Mouse (Mus musculus): ENCODE results near the gene Gps1. TPM values are rescaled to one million over a fixed set of nuclear protein-coding genes. Genes with fewer than 3 reads are reported as not detected.

Gps1 gene
- polyA plus RNA-seq, 1 experiment: 179 TPM

GRCm38 (mm10) chr11:120804769-120805168, 20.7 kb downstream of the Gps1 start:
- Histone ChIP-seq H3K4me2 (ENCODE audit: low read depth) (no peak overlapping the region), H3K36me3 (ENCODE audit: control insufficient read depth, insufficient read depth) (peaks cover 26% of the 10 kb centered on the region), H3K27me3 (ENCODE audit: control insufficient read depth, insufficient read depth, insufficient read length) (no peaks in the 10 kb centered on the region), H3ac (ENCODE audit: control insufficient read depth, insufficient read length) (no peak overlapping the region), H3K4me3 (no peak overlapping the region), H3K79me2 (ENCODE audit: control insufficient read depth, insufficient read depth) (no peaks in the 10 kb centered on the region)
- no peak for TF ChIP-seq CEBPB (IDR thresholded peaks at IDR 0.05; ENCODE audit: insufficient read depth, poor library complexity, severe bottlenecking)
- peak; percentile 54 for TF ChIP-seq POLR2AphosphoS2 (IDR thresholded peaks at IDR 0.05; ENCODE audit: insufficient read length, low read depth)
- no peak for TF ChIP-seq REST (IDR thresholded peaks at IDR 0.05; ENCODE audit: insufficient read depth, insufficient read length)
- TF ChIP-seq MYOG (IDR thresholded peaks at IDR 0.05; ENCODE audit: control insufficient read depth in 1 of 3, insufficient read depth in 1 of 3, insufficient read length in 2 of 3, low read depth in 2 of 3): no peak
- no peak for TF ChIP-seq MAX (IDR thresholded peaks at IDR 0.05; ENCODE audit: low read depth)

GRCm38 (mm10) chr11:120805375-120806298, 21.6 kb downstream of the Gps1 start:
- Histone ChIP-seq H3K4me2 (ENCODE audit: low read depth) (no peak overlapping the region), H3K27me3 (ENCODE audit: control insufficient read depth, insufficient read depth, insufficient read length) (no peaks in the 10 kb centered on the region), H3K79me2 (ENCODE audit: control insufficient read depth, insufficient read depth) (no peaks in the 10 kb centered on the region), H3K4me3 (no peak overlapping the region), H3ac (ENCODE audit: control insufficient read depth, insufficient read length) (no peak overlapping the region), H3K36me3 (ENCODE audit: control insufficient read depth, insufficient read depth) (peaks cover 30% of the 10 kb centered on the region)
- TF ChIP-seq MAX (IDR thresholded peaks at IDR 0.05; ENCODE audit: low read depth): no peak
- TF ChIP-seq CEBPB (IDR thresholded peaks at IDR 0.05; ENCODE audit: insufficient read depth, poor library complexity, severe bottlenecking): no peak
- TF ChIP-seq MYOD1 (IDR thresholded peaks at IDR 0.05; ENCODE audit: control insufficient read depth in 1 of 3, insufficient read length in 2 of 3, low read depth in 2 of 3): no peak
- no peak for TF ChIP-seq SRF (IDR thresholded peaks at IDR 0.05; ENCODE audit: control insufficient read depth, insufficient read length, low read depth)
- no peak for TF ChIP-seq POLR2AphosphoS2 (IDR thresholded peaks at IDR 0.05; ENCODE audit: insufficient read length, low read depth)
- no peak for TF ChIP-seq TCF3 (IDR thresholded peaks at IDR 0.05; ENCODE audit: insufficient read length, low read depth)
- no peak for TF ChIP-seq POLR2A (IDR thresholded peaks at IDR 0.05; ENCODE audit: insufficient read length, low read depth)
- no peak for TF ChIP-seq REST (IDR thresholded peaks at IDR 0.05; ENCODE audit: insufficient read depth, insufficient read length)
- TF ChIP-seq MYOG (IDR thresholded peaks at IDR 0.05; ENCODE audit: control insufficient read depth in 1 of 3, insufficient read depth in 1 of 3, insufficient read length in 2 of 3, low read depth in 2 of 3): no peak
- no peak for TF ChIP-seq USF1 (IDR thresholded peaks at IDR 0.05; ENCODE audit: low read depth)
- no peak for TF ChIP-seq E2F4 (IDR thresholded peaks at IDR 0.05; ENCODE audit: insufficient read depth)
- TF ChIP-seq TCF12 (IDR thresholded peaks at IDR 0.05; ENCODE audit: insufficient read depth, poor library complexity, severe bottlenecking): no peak

- H3K27me3 ChIP-seq (ENCODE audit: control insufficient read depth, insufficient read depth, insufficient read length): no peaks in the 10 kb centered on the region
- H3K4me2 ChIP-seq (ENCODE audit: low read depth): no peak overlapping the region
- H3K36me3 ChIP-seq (ENCODE audit: control insufficient read depth, insufficient read depth): peaks cover 47% of the 10 kb centered on the region
- H3ac ChIP-seq (ENCODE audit: control insufficient read depth, insufficient read length): no peak overlapping the region
- TF ChIP-seq USF1 (IDR thresholded peaks at IDR 0.05; ENCODE audit: low read depth): no peak
- no peak for TF ChIP-seq POLR2AphosphoS2 (IDR thresholded peaks at IDR 0.05; ENCODE audit: insufficient read length, low read depth)
- no peaks in the 10 kb centered on the region for H3K79me2 ChIP-seq (ENCODE audit: control insufficient read depth, insufficient read depth)
- H3K4me3 ChIP-seq: no peak overlapping the region
Observed at GRCm38 (mm10) chr11:120808010-120808409, 23.9 kb downstream of the Gps1 start.

DNA sequence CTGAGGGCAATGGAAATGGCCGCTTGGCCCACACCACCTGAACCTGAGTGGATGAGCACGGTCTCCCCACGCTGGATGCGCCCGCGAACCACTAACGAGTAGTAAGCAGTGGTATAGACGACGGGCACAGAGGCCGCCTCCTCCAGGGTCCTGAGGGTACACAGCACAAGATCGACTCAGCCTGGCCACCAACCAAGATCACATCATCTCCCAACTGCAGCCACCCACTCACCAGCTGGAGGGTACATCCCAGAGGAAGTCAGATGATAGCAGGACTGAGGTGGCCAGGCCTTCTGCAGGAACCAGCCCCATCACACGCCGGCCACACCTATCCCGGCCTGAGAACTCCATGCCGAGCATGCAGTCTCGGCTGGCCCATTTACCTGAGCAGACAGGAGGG, 28.0 kb downstream of the Gps1 start:
- Histone ChIP-seq H3K4me3 (no peak overlapping the region), H3ac (ENCODE audit: control insufficient read depth, insufficient read length) (no peak overlapping the region), H3K27me3 (ENCODE audit: control insufficient read depth, insufficient read depth, insufficient read length) (no peaks in the 10 kb centered on the region), H3K4me2 (ENCODE audit: low read depth) (no peak overlapping the region), H3K36me3 (ENCODE audit: control insufficient read depth, insufficient read depth) (peaks cover 46% of the 10 kb centered on the region), H3K79me2 (ENCODE audit: control insufficient read depth, insufficient read depth) (peaks cover 2% of the 10 kb centered on the region)
- no peak for TF ChIP-seq MAX (IDR thresholded peaks at IDR 0.05; ENCODE audit: low read depth)
- no peak for TF ChIP-seq MYOD1 (IDR thresholded peaks at IDR 0.05; ENCODE audit: control insufficient read depth in 1 of 3, insufficient read length in 2 of 3, low read depth in 2 of 3)
- TF ChIP-seq MYOG (IDR thresholded peaks at IDR 0.05; ENCODE audit: control insufficient read depth in 1 of 3, insufficient read depth in 1 of 3, insufficient read length in 2 of 3, low read depth in 2 of 3): no peak
- TF ChIP-seq SRF (IDR thresholded peaks at IDR 0.05; ENCODE audit: control insufficient read depth, insufficient read length, low read depth): no peak
- TF ChIP-seq POLR2A (IDR thresholded peaks at IDR 0.05; ENCODE audit: insufficient read length, low read depth): no peak
- no peak for TF ChIP-seq POLR2AphosphoS2 (IDR thresholded peaks at IDR 0.05; ENCODE audit: insufficient read length, low read depth)
- TF ChIP-seq REST (IDR thresholded peaks at IDR 0.05; ENCODE audit: insufficient read depth, insufficient read length): no peak
- no peak for TF ChIP-seq TCF3 (IDR thresholded peaks at IDR 0.05; ENCODE audit: insufficient read length, low read depth)
- no peak for TF ChIP-seq TCF12 (IDR thresholded peaks at IDR 0.05; ENCODE audit: insufficient read depth, poor library complexity, severe bottlenecking)
- no peak for TF ChIP-seq CEBPB (IDR thresholded peaks at IDR 0.05; ENCODE audit: insufficient read depth, poor library complexity, severe bottlenecking)
- TF ChIP-seq E2F4 (IDR thresholded peaks at IDR 0.05; ENCODE audit: insufficient read depth): no peak
- TF ChIP-seq USF1 (IDR thresholded peaks at IDR 0.05; ENCODE audit: low read depth): no peak

- no peak overlapping the region for H3ac ChIP-seq (ENCODE audit: control insufficient read depth, insufficient read length)
- no peak overlapping the region for H3K4me2 ChIP-seq (ENCODE audit: low read depth)
- no peak overlapping the region for H3K4me3 ChIP-seq
- peaks cover 37% of the 10 kb centered on the region for H3K36me3 ChIP-seq (ENCODE audit: control insufficient read depth, insufficient read depth)
- no peak for TF ChIP-seq REST (IDR thresholded peaks at IDR 0.05; ENCODE audit: insufficient read depth, insufficient read length)
- TF ChIP-seq MAX (IDR thresholded peaks at IDR 0.05; ENCODE audit: low read depth): no peak
- no peak for TF ChIP-seq MYOD1 (IDR thresholded peaks at IDR 0.05; ENCODE audit: control insufficient read depth in 1 of 3, insufficient read length in 2 of 3, low read depth in 2 of 3)
- H3K79me2 ChIP-seq (ENCODE audit: control insufficient read depth, insufficient read depth): peaks cover 42% of the 10 kb centered on the region
- no peaks in the 10 kb centered on the region for H3K27me3 ChIP-seq (ENCODE audit: control insufficient read depth, insufficient read depth, insufficient read length)
Observed at GRCm38 (mm10) chr11:120817358-120817757, 33.3 kb downstream of the Gps1 start.

Data from myocyte (in vitro differentiated cells).